In the genomic region with DNA sequence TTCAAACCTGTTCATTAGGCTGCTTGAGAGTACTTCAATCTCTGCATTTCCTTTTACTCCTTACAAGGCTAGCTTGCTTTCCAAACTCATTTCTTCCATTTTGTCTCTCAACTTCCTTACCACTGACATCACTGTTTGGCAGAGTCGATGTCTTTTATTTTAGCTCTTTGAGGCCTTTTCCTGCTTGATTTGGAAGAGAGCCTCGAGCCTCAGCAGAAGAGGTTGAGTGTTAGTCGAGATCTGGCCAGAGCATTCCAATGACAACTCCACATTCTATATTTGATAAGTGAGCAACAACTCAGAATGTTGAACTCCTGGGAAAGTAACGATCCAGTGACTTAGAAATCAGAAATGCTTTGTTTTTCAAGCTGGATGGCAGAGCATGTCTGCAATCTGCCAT, we compare ENCODE assay signal across 10 mouse cellular contexts. TPM values are rescaled to one million over a fixed set of nuclear protein-coding genes. Genes with fewer than 3 reads are reported as not detected.
DNase-seq lines count a peak whose midpoint lies in the region; ATAC-seq and TF ChIP-seq lines count a peak whose summit lies in the region.
"Had no signal": no experiment of that assay in that cellular context is flagged by ENCODE, and none has a peak within 500 bp of the region (broad histone marks: within the 10 kb centered on the region; RNA-seq: fewer than 3 reads in every experiment).

No protein-coding gene starts in this region.

- no peak for TF ChIP-seq CTCF in intestine, postnatal 0 days (IDR thresholded peaks at IDR 0.05; ENCODE audit: low read depth)
- no peak for TF ChIP-seq CTCF in heart, adult 2 months (IDR thresholded peaks at IDR 0.05)

- H3K9me3 ChIP-seq in intestine, embryonic 15.5 days, result no peaks in the 10 kb centered on the region
- no peaks in the 10 kb centered on the region for H3K9me3 ChIP-seq in intestine, postnatal 0 days (ENCODE audit: control insufficient read depth)

- ATAC-seq in intestine, embryonic 15.5 days, result no peak
- no peak for ATAC-seq in intestine, postnatal 0 days
- ATAC-seq in erythroblast, adult 5-6 weeks (replicated peaks; ENCODE audit: low FRiP score, poor library complexity, severe bottlenecking), result no peak

- H3K4me2 ChIP-seq in intestine, embryonic 15.5 days (replicated peaks), result no peak overlapping the region
- no peak overlapping the region for H3K4me2 ChIP-seq in intestine, postnatal 0 days (replicated peaks; ENCODE audit: low read depth)

- H3K27ac ChIP-seq in intestine, embryonic 15.5 days, result 0 out of 2 replicates have a peak overlapping the region, but pooled peaks have one; percentile 9
- no peak overlapping the region; the same call in 1 of the 2 replicates for H3K27ac ChIP-seq in intestine, postnatal 0 days (ENCODE audit: low read depth, low read length)
- H3K27ac ChIP-seq in heart, adult 2 months, result peak overlapping the region; percentile 81

- no peak for TF ChIP-seq POLR2A in heart, adult 2 months (IDR thresholded peaks at IDR 0.05; ENCODE audit: insufficient read depth, low read depth, low read length)

- H3K27me3 ChIP-seq in intestine, embryonic 15.5 days (replicated peaks), result no peaks in the 10 kb centered on the region
- H3K27me3 ChIP-seq in intestine, postnatal 0 days (replicated peaks; ENCODE audit: control insufficient read depth, insufficient read depth, low read length), result no peaks in the 10 kb centered on the region
- no peaks in the 10 kb centered on the region for H3K27me3 ChIP-seq in heart, adult 2 months (ENCODE audit: control insufficient read depth, insufficient read depth, low read length)

- 42% methylated on average over 4 of the region's 4 CpGs for WGBS in intestine, embryonic 15.5 days
- WGBS in intestine, postnatal 0 days, result 56% methylated on average over 4 of the region's 4 CpGs
- WGBS in heart, adult 2 months, result 8% methylated on average over 4 of the region's 4 CpGs

- H3K9ac ChIP-seq in intestine, embryonic 15.5 days, result no peak overlapping the region
- no peak overlapping the region for H3K9ac ChIP-seq in intestine, postnatal 0 days (ENCODE audit: low read depth, low read length)
- no peak overlapping the region for H3K9ac ChIP-seq in heart, adult 2 months (ENCODE audit: low read depth, low read length)

- no peak overlapping the region for H3K4me3 ChIP-seq in intestine, embryonic 15.5 days (replicated peaks)
- H3K4me3 ChIP-seq in intestine, postnatal 0 days (ENCODE audit: low read depth, low read length), result no peak overlapping the region
- H3K4me3 ChIP-seq in heart, adult 2 months, result no peak overlapping the region

- intact Hi-C loops in heart, adult 2 months (cut with DNase I), result loop anchor here (2.0 to 5.0 kb wide), 3 partner anchors 32 to 184 kb away; partner anchors contain the start of gene Adgrl2

- H3K79me2 ChIP-seq in heart, adult 2 months (replicated peaks; ENCODE audit: control insufficient read depth, insufficient read depth, low read length), result no peaks in the 10 kb centered on the region

- 0 out of 2 replicates have a peak, but pooled peaks cover 2% of the 10 kb centered on the region for H3K4me1 ChIP-seq in intestine, embryonic 15.5 days (replicated peaks)
- no peaks in the 10 kb centered on the region for H3K4me1 ChIP-seq in intestine, postnatal 0 days (replicated peaks; ENCODE audit: control insufficient read depth, insufficient read depth, low read length)
- peaks cover 10% of the 10 kb centered on the region for H3K4me1 ChIP-seq in heart, adult 2 months (ENCODE audit: control insufficient read depth, insufficient read depth, low read length)

- peak; percentile 49 for DNase-seq in 3T3-L1 (ENCODE audit: low read depth, low spot score)
- peak in 1 of 2 experiments; percentile 32 for DNase-seq in heart, adult 2 months
- peak; percentile 40 for DNase-seq in kidney, postnatal 14 days
- DNase-seq in layer of hippocampus, postnatal 25 days (ENCODE audit: extremely low spot score in 1 of 2, low spot score in 1 of 2), result no peak
- DNase-seq in spleen, adult 12 weeks (ENCODE audit: low spot score), result no peak
- DNase-seq: cerebellum, postnatal 14 days; gastrocnemius, postnatal 25 days had no signal

- TF ChIP-seq EP300 in heart, adult 2 months (IDR thresholded peaks at IDR 0.05; ENCODE audit: insufficient read depth, low read depth, low read length), result no peak

- H3K36me3 ChIP-seq in intestine, embryonic 15.5 days, result no peaks in the 10 kb centered on the region
- H3K36me3 ChIP-seq in intestine, postnatal 0 days (ENCODE audit: control insufficient read depth, insufficient read depth), result no peaks in the 10 kb centered on the region
- H3K36me3 ChIP-seq in heart, adult 2 months (ENCODE audit: control insufficient read depth, insufficient read depth, low read length), result peaks cover 2% of the 10 kb centered on the region; the same call in 1 of the 2 replicates

RNA-seq across cellular contexts. Expression of gene Adgrl2, which starts 48.4 kb away (rescaled TPM):
- 38.6 and 38.9 TPM in 2 replicates for polyA plus RNA-seq in intestine, embryonic 15.5 days (2015; fragmentation: Nextera tagmentation; extraction: Ambion mirVana)
- 20.4 and 21.3 TPM in 2 replicates for polyA plus RNA-seq in intestine, postnatal 0 days (2015; fragmentation: Nextera tagmentation; extraction: Ambion mirVana)
- total RNA-seq in heart, adult 2 months (2021), result 10 to 100 TPM; 52.3 to 55.2 TPM
- polyA plus RNA-seq in heart, adult 2 months (2012; rRNA removed), result 29.5 and 46.9 TPM in 2 replicates
- 10 to 100 TPM; 60.1 to 70.2 TPM for total RNA-seq in layer of hippocampus, postnatal 25 days (2021)
- total RNA-seq in erythroblast, adult 5-6 weeks (2015; ENCODE audit: low replicate concordance), result 0.58 and 1.3 TPM in 2 replicates
- 0.84 and 2.0 TPM in 2 replicates for total RNA-seq in erythroblast, adult 5-6 weeks (2017; ENCODE audit: low replicate concordance)

Comparison
In these comparisons a context has a peak if more than half of its experiments do, and no peak if none do; other contexts are left out.
1. DNase-seq: peak in 3T3-L1 (single experiment) and kidney, postnatal 14 days (single experiment); none in layer of hippocampus, postnatal 25 days (0 of 2) and spleen, adult 12 weeks (single experiment).
2. RNA of gene Adgrl2, which starts 48.4 kb away (total RNA-seq): 60.1 to 70.2 TPM in layer of hippocampus, postnatal 25 days and 52.3 to 55.2 TPM in heart, adult 2 months; 0.58 to 2.0 TPM in erythroblast, adult 5-6 weeks; every median in the first group is over 10 times any median in the second.